Mouse (Mus musculus) kidney, embryonic 15.5 days (tissue): ENCODE results near the gene Psors1c2. TPM values are rescaled to one million over a fixed set of nuclear protein-coding genes. Genes with fewer than 3 reads are reported as not detected.

Experiments
- ATAC-seq: fragments of 200-750 bp; cut with Nextera tagmentation; replicated peaks from 2 replicates; pipeline ENCODE4 v1.8.0; 2017; ENCODE audit warnings: moderate TSS enrichment; ENCODE audit not compliant: low FRiP score
- H3K27ac ChIP-seq: fragments of 300-500 bp; sonication (generic); 2 replicates; pipeline ENCODE4 v1.5.1; 2015; ENCODE audit warnings: mild to moderate bottlenecking, inconsistent platforms
- H3K27me3 ChIP-seq: fragments of 300-500 bp; sonication (generic); 2 replicates; pipeline ENCODE4 v1.6.1; 2015; ENCODE audit warnings: inconsistent platforms
- H3K36me3 ChIP-seq: fragments of 300-500 bp; sonication (generic); 2 replicates; pipeline ENCODE4 v1.6.1; 2015; ENCODE audit warnings: inconsistent platforms
- H3K4me1 ChIP-seq: fragments of 300-500 bp; sonication (generic); 2 replicates; pipeline ENCODE4 v1.6.1; 2015; ENCODE audit warnings: inconsistent platforms
- H3K4me2 ChIP-seq: fragments of 300-500 bp; sonication (generic); 2 replicates; pipeline ENCODE4 v1.6.1; 2015; ENCODE audit warnings: moderate library complexity, mild to moderate bottlenecking, inconsistent platforms
- H3K4me3 ChIP-seq: fragments of 300-500 bp; sonication (generic); replicated peaks from 2 replicates; pipeline ENCODE4 v1.5.1; 2015; ENCODE audit warnings: mild to moderate bottlenecking, inconsistent platforms
- H3K9ac ChIP-seq: fragments of 300-500 bp; sonication (generic); 2 replicates; pipeline ENCODE4 v1.6.1; 2015; ENCODE audit warnings: mild to moderate bottlenecking, inconsistent platforms
- H3K9me3 ChIP-seq: fragments of 300-500 bp; sonication (generic); replicated peaks from 2 replicates; pipeline ENCODE4 v1.6.1; 2016; ENCODE audit warnings: inconsistent platforms
- WGBS: fragments of 180-500 bp; shearing (Covaris S2); methylation state at CpG from one replicate; pipeline ENCODE4 v1.1.7; 2015; ENCODE audit warnings: mixed read lengths; 5-methylcytosine and 5-hydroxymethylcytosine counted together
- polyA plus RNA-seq: library from polyadenylated mRNA; unstranded; fragments of >200 nt; fragmentation: Nextera tagmentation; extraction: Ambion mirVana; gene quantifications from 2 replicates; pipeline ENCODE4 v1.2.1, GENCODE M21; 2015

The Psors1c2 gene
- polyA plus RNA-seq, 1 experiment from 2014 or later, result 1.5 TPM

DNA sequence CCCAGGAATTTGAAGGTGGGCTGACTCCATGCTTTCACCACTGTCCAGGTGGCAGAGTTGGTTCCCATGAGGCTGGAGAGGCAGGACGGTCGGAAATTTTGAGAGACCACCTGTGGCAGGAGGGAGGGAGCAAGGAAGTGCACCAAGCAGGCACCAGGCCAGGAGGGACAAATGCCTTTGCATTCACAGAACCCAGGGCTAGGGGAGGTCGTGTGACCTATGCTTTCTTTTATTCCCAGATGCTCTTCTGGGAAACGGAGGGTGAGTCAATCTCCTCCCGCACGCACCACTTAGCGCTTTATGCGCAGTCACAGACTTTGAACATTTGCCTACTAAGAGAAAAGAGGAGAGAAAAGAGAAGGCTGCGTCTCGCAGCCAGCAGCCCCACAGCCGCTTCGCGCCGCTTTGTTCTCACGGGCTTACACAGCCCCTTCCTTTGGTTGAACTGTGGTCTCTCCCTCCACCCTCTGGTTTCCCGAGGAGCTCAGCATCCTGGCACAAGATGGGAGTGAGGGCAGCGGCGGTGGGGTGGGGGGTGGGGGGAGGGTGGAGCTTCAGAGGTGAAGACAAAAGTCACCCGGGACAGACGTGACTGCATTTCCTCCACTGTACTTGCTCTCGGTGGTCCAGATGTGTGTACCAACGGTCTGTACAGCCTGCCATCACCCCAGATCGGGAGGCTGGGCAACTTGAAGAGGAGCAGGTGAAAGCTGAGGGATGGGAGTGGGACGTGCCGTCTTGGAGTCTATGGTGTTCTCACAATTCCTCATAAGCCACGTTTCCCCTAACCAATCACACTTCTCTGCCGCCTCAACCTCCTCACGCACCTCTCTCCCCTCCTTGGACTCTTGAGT is 36.3 kb downstream of the Psors1c2 start:
- Histone ChIP-seq H3K4me3 (peak overlapping the region; percentile 28), H3K4me2 (peak overlapping the region; percentile 57), H3K4me1 (peaks cover 9% of the 10 kb centered on the region), H3K9me3 (no peaks in the 10 kb centered on the region), H3K27me3 (peaks cover 37% of the 10 kb centered on the region), H3K9ac (peak overlapping the region; percentile 29; the same call in 1 of the 2 replicates), H3K27ac (no peak overlapping the region), H3K36me3 (no peaks in the 10 kb centered on the region)
- ATAC-seq, result peak; percentile 43; the same call in 1 of the 2 replicates
- WGBS, result 5% methylated on average over 28 of the region's 28 CpGs

DNA sequence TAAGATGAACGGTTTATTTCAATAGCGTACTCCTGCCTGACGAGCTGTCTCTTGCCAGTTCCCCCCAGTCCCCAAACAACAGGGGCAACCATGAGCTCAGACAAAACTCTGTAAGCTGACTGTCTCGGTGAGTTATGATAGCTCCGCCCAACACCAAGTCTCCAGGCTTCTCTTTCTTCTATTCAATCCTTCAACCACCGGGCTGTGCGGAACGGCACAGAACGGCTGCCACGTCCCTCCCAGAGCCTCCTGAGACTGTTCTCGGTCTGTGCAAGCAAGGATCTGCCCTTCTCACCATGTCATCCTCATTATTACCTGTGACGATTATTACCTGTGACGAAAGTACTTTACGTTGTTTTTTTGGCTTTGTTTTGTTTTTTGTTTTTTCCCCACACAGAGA is 37.8 kb downstream of the Psors1c2 start:
- 76% methylated on average over 14 of the region's 14 CpGs for WGBS
- Histone ChIP-seq H3K27ac (no peak overlapping the region), H3K9me3 (no peaks in the 10 kb centered on the region), H3K9ac (no peak overlapping the region), H3K4me1 (peaks cover 13% of the 10 kb centered on the region), H3K27me3 (peaks cover 35% of the 10 kb centered on the region), H3K4me2 (no peak overlapping the region), H3K4me3 (no peak overlapping the region), H3K36me3 (no peaks in the 10 kb centered on the region)
- no peak for ATAC-seq

DNA sequence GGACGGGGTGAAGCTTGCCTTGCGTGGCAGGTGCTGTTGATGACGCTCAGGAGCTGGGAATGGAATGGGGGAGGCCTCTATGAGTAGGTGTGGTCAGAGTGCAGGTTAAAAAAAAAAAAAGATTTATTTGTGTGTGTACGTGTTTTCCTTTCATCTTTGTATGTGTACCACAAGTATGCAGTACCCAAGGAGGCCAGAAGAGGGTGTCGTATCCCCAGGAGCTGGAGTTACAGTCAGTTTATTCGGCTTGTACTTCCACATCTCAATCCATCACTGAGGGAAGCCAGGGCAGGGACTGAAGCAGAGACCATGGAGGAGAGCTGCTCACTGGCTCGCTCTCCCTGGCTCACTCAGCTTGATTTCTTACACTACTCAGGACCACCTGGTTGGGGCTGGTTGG is 38.5 kb downstream of the Psors1c2 start:
- Histone ChIP-seq H3K27ac (no peak overlapping the region), H3K36me3 (no peaks in the 10 kb centered on the region), H3K4me2 (no peak overlapping the region), H3K27me3 (peaks cover 31% of the 10 kb centered on the region), H3K4me3 (no peak overlapping the region), H3K9me3 (no peaks in the 10 kb centered on the region), H3K9ac (no peak overlapping the region), H3K4me1 (peaks cover 13% of the 10 kb centered on the region)
- 94% methylated on average over 7 of the region's 7 CpGs for WGBS
- ATAC-seq, result no peak

DNA sequence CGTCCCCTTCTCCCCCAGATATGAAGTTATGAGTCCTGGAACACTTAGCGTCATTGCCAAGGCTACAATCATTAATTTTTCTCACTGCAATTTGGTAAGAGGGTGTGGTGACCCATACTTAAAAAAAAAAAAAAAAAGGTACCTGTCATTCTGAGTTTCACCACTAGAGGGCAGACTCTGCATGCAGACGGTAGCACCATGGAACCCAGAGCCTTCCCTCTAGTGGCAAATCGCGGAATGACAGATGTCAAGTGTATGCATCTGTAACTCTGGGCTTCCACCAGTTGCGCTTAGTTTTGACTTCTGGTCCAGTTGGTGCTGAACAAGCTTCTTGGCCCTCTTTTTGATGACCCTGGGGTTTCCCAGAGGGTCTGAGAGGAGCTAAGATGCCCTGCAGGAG is 45.2 kb downstream of the Psors1c2 start:
- no peak overlapping the region for H3K27ac ChIP-seq
- no peaks in the 10 kb centered on the region for H3K27me3 ChIP-seq
- H3K4me1 ChIP-seq, result peaks cover 3% of the 10 kb centered on the region; the same call in 1 of the 2 replicates
- 21% methylated on average over 6 of the region's 6 CpGs for WGBS
- no peak for ATAC-seq
- H3K9me3 ChIP-seq, result no peaks in the 10 kb centered on the region
- H3K9ac ChIP-seq, result no peak overlapping the region
- no peak overlapping the region for H3K4me2 ChIP-seq
- no peak overlapping the region for H3K4me3 ChIP-seq
- no peaks in the 10 kb centered on the region for H3K36me3 ChIP-seq

DNA sequence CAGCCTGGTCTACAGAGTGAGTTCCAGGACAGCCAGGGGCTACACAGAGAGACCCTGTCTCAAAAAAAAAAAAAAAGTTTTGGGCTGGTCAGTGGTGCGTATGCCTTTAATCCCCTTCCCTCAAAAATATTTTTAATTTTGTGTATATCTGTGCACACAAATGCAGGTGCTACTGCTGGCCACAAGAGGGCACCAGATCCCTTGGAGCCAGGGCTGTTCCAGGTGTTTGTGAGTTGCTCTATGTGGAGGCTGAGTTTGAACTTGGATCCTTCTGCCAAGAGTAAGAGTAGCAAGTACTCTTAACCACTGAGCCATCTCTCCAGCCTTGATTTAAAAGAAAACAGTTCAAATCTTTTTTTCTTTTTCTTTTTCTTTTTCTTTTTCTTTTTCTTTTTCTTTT is 49.9 kb downstream of the Psors1c2 start:
- Histone ChIP-seq H3K4me1 (peaks cover 3% of the 10 kb centered on the region; the same call in 1 of the 2 replicates), H3K27ac (no peak overlapping the region), H3K4me3 (no peak overlapping the region), H3K36me3 (no peaks in the 10 kb centered on the region), H3K9me3 (no peaks in the 10 kb centered on the region), H3K27me3 (no peaks in the 10 kb centered on the region), H3K4me2 (no peak overlapping the region), H3K9ac (no peak overlapping the region)
- WGBS, result 92% methylated on average over 1 of the region's 1 CpGs
- ATAC-seq, result no peak

Other genes starting within 250 kb of the Psors1c2 start
- 0.13 TPM in 1 of 2 replicates, not detected in the other for gene H2-Q1, start 212.8 kb upstream of the Psors1c2 start, polyA plus RNA-seq
- gene H2-Q2, start 191.0 kb upstream of the Psors1c2 start, polyA plus RNA-seq, result 0.64 and 0.80 TPM in 2 replicates
- gene H2-Q4, start 153.6 kb upstream of the Psors1c2 start, polyA plus RNA-seq, result 4.0 and 4.1 TPM in 2 replicates
- 3.0 and 5.2 TPM in 2 replicates for gene H2-Q6, start 108.4 kb upstream of the Psors1c2 start, polyA plus RNA-seq
- 12.7 and 13.9 TPM in 2 replicates for gene H2-Q7, start 94.0 kb upstream of the Psors1c2 start, polyA plus RNA-seq
- gene H2-Q10, start 63.1 kb upstream of the Psors1c2 start, polyA plus RNA-seq, result 2.0 and 4.7 TPM in 2 replicates
- gene Pou5f1, start 27.2 kb upstream of the Psors1c2 start, polyA plus RNA-seq, result 0.13 TPM in 1 of 2 replicates, not detected in the other
- gene Tcf19, start 16.4 kb upstream of the Psors1c2 start, polyA plus RNA-seq, result 69.5 and 71.7 TPM in 2 replicates
- 19.9 and 21.7 TPM in 2 replicates for gene Cchcr1, start 16.1 kb upstream of the Psors1c2 start, polyA plus RNA-seq
- 0.23 TPM in 1 of 2 replicates, not detected in the other for gene Cdsn, start 18.9 kb downstream of the Psors1c2 start, polyA plus RNA-seq
- gene 2300002M23Rik, start 34.2 kb downstream of the Psors1c2 start, polyA plus RNA-seq, result 0.13 TPM in 1 of 2 replicates, not detected in the other
- 1.8 and 2.9 TPM in 2 replicates for gene Sfta2, start 68.3 kb downstream of the Psors1c2 start, polyA plus RNA-seq
- gene Gm9573, start 93.4 kb downstream of the Psors1c2 start, polyA plus RNA-seq, result not detected in 2 replicates
- 0.26 TPM in 2 replicates for gene Mucl3, start 110.5 kb downstream of the Psors1c2 start, polyA plus RNA-seq
- 15.9 and 18.8 TPM in 2 replicates for gene Vars2, start 134.4 kb downstream of the Psors1c2 start, polyA plus RNA-seq
- 48.5 and 49.9 TPM in 2 replicates for gene Gtf2h4, start 140.5 kb downstream of the Psors1c2 start, polyA plus RNA-seq
- 83.0 and 86.1 TPM in 2 replicates for gene Ddr1, start 171.4 kb downstream of the Psors1c2 start, polyA plus RNA-seq